Mouse (Mus musculus) spleen, postnatal 4 days (tissue): ENCODE data around the gene Paics.
A peak's percentile ranks its signal among the peaks of the same experiment; 100 is the strongest.
"Not testable (repeated sequence)": the region's sequence is repeated elsewhere in the genome, so short reads cannot be mapped to it uniquely, and the experiment has no call there.

Experiments
- DNase-seq, 2 experiments: peaks; one replicate each; pipeline ENCODE4 v3.0.0; 2022; ENCODE audit warnings: low spot score in 2 of 2

Paics gene

DNA sequence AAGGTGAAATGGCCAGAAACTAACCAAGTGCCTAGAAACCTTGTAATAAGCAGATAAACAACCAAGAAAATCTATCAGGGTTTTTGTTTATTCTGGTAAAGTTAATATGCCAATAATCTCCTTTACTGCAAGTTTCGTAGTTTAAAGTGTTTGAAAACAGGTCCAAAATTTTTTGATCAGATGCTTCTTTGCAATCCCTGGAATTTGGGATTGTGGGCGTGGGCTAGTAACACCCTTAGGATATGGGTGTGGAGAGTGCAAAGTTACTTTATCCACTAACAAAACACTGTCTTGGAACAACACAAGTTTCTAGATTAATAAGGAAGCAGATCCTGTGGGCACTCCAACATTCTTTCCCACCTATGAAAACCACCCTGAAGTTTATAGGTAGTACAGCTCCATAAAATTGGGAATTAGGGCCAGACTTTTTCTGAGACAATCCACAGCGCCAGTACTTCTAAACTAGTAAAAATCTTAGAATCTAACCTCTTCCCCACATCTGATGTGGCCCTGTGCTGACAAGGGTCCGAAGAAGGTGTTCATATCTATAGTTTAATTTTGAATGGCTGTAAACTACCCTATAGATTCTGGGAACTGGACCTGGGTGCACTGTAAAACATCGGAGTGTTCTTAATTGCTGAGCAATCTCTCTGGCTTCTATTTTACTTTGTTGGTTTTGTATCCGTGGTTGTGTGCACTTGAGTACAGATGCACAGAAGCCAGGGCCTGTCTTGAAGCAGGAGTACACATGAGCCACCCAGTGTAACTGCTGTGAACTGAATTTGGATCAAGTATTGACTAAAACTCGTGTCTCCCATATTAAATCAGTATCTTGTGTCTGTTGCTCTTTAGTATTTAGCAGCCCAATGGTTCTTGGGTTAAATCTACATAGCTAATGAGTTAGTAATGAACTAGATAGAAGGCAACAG, 1.3 kb downstream of the Paics start:
- no peak for DNase-seq

DNA sequence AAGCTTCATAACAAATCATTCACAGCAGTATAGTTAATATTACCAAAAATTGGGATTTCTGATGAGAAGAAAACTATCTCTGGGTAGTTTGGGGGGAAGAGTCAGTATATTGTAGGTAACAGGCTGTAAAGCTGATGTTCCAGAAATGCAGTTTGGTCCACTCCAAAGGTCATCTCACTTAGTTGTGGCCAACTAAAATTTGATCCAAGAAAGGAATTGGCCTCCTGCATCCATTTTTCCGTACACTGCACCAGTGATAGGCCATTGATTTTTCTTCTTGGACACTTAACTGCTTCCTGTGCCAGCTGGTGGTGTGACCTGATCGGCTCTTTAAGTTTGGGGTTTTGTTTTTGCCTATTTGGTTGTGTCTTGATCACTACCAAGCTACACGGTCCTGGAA, 2.7 kb downstream of the Paics start:
- DNase-seq = no peak

DNA sequence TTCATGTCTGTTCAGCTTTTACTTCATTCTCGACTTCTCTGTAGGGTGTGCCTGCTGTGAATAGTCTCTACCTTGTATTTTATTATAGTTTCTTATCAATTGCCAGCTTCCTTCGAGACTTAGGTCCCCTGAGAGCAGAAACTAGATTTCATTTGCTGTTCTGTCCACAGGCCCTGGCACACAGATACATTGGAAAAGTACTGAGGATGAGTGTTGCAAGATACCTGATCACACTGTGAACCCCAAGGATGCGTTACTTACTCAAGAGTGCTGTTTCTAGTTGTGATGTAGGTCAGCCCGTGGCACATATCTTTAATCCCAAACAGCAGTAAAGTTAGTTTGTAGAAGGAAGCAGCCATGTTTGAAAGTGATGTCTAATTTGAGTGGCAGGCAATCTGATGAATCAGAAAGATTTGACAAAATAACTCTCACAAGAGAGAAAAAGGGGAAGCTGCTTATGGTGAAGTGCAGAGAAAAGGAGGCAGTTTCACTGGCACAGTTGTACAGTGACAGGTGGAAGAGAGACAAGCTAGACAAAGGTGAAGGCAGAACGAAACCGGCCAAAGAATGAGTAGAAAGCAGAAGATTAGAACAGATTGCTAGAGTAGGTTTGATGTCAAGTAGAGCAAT, 3.3 kb downstream of the Paics start:
- no peak for DNase-seq

DNA sequence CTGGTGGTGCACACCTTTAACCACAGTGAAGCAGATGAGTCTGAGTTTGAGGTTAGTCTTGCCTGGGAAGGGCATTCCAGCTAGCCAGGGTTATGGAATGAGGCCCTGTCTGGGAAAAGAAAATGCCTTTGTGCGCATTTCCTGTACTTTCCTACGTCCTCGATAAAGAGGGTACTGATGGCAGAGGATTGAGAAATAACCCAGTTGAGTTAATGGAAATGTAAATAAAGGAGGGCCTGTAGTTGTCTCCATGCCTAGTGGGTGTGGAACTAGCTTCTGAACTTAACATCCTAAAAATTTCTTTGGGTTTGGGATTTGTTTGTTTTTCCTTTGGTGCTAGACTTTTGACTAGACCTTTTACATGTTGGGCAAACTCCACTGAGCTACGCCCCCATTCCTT, 4.4 kb downstream of the Paics start:
- DNase-seq = no peak

DNA sequence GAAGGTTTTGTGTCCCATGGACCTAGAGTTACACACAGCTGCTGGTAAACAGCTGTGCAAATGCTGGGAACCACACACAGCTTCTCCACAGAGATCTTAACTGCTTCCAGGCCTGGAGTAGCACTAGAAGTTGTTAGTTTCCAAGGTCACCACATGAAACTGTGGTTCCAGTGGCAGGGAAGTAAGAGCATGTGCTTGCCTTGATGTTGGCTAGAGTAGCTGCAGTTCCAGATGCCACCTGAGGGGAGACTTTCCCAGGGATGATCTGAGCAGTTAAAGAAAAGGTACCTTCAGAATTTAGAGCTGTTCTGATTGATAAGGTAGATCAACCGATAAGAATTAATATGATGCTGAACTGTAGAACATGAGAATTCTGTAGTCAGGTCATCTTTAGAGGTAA, 6.8 kb downstream of the Paics start:
- DNase-seq = no peak

DNA sequence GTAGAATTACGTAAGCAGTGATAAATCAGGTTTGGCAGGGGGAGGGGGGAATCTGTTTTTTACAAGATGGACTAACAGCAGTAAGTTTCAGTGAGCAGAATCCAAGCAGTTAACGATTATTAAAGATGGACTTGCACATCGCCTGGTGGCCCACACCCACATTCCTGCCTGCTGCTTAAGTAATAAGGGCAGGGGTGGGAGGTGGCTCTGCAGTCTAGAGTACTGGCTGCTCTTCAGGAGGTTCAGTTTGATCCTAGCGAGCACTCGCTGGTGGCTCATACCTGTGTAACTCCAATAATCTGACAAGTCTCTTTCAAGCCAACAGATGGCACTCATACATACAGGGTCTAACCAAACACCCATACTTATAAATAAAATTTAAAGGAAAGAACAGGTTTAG, 8.5 kb downstream of the Paics start:
- no peak for DNase-seq

DNA sequence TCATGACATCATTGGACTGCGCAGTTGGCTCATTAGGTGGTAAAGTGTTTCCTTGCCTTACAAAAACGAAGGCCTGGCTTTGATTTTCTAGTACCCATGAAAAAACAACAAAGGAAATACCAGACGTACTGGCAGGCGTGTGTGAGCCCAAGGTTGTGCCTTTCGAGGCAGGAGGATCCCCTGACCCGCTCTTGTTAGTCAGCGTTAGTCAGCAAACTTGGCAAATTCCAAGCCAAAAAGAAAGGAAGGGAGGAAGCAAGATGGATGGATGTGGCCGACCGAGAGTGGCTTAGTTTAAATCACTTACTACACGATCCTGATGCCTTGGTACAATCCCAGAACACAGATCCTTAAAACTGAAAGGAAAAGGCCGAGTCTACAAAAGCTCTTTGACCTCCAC, 11.4 kb downstream of the Paics start:
- DNase-seq = no peak

DNA sequence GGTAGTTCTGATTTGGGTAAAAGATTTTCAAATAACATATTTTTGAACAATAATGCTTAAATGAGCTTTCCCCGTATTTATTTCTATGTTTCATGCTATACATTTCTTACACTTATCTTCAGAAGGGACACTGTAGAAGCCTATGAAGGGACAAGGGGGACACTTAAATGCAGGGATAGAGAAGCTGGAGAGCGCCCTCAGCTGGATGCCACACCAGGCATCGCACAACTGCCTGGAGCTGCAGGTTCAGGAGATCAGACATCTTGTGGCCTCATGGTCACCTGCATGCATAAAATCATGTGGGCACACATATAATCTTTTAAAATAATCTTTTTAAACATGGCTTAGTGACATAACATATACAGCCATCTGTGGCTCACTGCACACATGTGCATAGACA, 13.5 kb downstream of the Paics start:
- DNase-seq = no peak

DNA sequence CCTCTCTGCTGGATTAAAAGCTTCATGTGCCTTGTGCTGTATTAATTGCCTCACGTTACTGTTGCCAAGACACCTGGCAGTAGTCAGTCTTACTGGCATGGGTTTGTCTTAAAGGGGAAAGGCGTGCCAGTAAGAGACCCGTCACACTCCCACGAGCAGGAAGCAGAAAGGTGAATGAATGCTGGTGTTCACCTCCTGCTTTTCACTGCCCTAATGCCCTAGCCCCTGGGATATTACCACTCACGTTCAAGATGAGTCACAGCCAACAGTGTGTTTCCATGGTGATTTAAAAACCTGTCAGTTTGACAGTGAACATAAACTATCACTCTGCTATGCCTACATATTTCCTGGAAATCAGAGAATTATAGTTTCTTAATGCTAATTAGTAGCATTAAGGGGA, 18.1 kb downstream of the Paics start:
- no peak for DNase-seq

DNA sequence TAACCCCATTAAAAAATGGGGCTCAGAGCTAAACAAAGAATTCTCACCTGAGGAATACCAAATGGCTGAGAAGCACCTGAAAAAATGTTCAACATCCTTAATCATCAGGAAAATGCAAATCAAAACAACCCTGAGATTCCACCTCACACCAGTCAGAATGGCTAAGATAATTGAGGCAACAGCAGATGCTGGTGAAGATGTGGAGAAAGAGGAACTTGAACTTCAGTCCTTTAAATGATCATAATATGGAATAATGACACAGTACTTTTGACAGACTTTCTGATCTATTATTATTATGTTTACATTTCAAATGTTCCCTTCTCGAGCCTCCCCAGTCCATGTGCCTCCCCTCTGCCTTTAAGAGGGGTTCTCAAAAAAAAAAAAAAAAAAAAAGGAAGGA, 20.0 kb downstream of the Paics start:
- DNase-seq = not testable (repeated sequence)

DNA sequence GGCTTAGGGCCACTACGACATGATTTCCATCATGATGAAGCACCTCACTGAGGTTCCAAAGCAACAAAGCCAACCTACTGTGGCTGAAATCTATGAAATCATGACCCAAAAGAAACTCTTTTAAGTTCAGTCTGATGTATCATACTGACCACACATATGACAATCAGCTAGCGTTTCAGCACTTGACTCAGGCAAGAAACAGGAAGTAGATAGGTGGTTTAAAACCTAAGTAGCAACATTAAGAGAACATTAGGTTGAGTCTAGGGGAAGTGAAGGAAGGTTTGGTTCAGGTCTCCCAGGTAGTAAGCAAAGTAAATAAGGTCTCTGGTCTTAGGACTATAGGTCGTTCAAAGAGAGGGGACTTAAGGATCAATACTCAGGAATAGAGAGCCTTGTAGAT, 22.4 kb downstream of the Paics start:
- no peak for DNase-seq

DNA sequence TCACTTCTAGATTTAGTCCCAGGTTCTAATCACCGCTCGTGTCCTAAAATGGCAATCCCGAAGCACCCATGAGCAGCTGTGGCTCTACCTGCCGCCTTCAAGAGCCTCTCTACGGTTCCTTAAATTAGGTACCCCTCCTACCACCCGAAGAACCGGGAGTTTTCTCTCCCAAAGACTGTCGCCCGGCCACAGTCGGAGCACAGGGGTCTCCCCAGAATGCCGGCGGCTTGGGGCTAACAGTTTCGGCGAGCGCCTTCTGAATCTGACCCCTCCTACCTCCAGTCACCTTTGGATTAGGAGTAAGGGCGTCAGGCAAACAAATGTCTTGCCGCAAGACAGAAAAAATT, 23.1 kb downstream of the Paics start:
- DNase-seq = no peak

DNA sequence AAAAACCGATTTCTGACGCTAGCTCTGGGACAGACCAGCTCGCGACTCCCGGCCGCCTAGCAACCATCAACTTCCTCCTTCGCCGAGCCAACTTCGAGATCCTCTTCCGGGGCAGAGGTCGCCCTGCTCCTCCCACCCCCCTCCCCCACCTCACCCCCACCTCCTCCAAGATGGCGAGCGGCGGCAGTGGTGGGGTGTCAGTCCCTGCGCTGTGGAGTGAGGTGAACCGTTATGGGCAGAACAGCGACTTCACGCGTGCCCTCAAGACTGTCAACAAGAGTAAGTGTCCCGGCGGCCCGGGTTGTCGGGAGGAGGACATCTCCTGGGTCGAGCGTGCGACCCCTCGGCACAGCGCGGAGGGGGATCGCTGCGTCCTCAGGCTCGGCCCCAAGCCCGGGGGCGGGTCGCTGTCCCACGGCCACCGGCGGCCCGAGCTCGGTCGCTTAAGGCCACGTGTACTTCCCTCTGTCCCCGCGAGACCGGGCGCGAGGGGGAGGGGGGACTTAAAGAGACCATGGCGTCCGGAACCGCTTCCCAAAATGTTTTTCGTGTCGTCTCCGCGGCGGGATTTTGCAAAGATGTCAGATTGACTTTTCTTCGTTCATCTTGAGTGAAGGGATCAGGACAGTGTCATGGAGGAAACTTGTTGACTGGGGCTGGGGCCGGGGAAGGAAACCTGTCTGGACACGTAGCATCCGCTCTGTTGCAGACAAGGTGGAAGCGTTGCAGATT, 23.6 kb downstream of the Paics start, which contains the start of gene Srp72:
Gene Srp72, plus strand, starts transcription at position 130 of the 732 bp plus-strand sequence.
- DNase-seq = peak; percentile 78 to 92

DNA sequence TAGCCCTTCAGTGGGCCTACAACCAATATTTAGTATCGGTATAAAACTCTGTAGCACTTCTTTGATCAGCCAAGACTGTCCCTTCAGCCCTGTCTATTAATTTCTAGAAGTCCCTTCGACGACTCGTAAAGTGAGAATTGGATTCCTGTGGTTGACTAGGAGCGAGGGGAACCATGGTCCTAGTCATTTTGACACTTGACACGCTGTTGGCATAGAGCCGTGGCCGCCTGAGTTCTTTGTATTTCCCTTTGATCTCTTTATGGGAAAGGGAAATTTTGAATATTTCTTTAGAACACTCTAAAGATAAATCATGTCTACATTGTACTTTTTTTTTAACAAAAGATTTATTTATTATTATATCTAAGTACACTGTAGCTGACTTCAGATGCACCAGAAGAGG, 24.6 kb downstream of the Paics start:
- DNase-seq = no peak

DNA sequence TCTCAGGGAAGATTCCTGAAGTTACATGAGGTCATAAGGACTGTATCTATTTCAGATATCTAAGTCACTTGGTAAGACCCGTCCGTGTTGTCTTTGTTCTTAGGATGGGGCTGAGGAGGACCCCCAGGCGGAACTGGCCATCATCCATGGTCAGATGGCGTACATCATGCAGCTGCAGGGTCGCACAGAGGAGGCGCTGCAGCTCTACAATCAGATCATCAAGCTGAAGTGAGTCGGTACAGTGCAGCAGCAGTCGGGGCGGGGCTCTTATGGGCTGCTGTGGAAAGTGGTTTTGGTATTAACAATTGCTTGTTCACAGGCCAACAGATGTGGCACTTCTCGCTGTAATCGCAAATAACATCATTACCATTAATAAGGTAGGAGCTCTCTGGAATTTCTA, 32.9 kb downstream of the Paics start:
- DNase-seq = no peak

DNA sequence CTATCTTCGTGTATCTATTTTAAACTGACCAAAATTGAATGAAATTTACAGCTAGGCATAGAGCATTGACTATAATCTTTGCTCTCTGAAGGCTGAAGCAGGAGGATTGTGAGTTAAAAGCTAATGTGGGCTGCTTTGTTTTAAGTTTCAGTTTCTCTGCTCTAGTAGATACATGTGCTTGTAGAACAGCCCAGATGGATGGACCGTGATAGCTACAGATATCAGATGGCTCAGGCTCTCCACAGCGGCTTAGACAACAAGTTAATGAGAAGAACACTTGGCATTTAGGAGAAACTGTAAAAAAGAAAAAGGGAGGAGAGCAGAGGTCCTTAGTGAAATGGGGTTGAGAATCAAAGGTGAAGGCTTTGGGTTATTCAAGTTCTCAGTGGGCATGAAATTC, 39.7 kb downstream of the Paics start:
- DNase-seq = no peak

DNA sequence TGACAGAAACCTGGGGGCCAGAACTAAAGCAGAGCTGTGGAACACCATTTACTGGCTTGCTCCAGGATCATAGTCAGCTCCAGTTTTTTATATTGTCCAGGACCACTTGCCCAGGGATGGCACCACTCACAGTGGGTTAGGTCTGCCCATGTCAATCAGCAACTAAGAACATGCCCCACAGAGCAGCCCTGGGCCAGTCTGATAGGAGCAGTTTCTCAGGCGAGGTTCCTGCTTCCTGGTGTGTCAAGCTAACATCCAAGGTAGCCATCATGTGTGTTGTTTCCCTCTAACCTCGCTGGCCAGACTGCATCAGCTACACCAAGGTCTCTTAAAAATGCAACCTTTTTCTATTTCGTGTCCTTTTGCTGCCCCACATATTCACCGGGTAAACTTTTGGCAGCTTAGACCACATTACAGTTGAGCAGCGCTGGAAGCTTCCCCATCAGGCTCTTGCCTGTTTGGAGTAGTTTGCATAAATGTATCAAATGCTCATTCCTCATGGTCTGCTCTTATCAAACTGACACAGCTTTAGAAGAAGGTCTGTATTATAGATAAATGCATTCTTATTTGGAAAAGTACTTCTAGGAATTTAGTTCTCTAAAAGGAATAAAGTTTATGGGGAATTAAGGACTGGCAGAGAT, 42.2 kb downstream of the Paics start:
- peak in 1 of 2 experiments; percentile 56 for DNase-seq

DNA sequence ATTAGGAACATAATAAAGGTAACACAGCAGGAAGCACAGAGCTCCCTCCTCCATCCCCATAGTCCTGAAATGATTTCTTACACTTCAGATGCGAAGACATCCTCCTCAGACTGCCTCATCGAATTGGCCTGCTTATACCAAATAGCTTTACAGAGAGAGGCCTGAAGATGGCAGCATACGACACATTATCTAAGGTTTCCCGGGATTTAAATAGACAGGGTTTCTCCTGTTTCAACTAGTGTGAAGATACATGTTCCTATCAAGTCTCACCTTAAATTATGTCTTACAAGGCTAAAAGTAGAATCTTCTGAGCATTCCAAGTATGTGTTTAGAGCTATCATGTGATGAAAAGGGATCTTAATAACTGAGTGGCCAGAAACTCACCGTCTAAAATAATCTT, 47.3 kb downstream of the Paics start:
- DNase-seq = no peak

DNA sequence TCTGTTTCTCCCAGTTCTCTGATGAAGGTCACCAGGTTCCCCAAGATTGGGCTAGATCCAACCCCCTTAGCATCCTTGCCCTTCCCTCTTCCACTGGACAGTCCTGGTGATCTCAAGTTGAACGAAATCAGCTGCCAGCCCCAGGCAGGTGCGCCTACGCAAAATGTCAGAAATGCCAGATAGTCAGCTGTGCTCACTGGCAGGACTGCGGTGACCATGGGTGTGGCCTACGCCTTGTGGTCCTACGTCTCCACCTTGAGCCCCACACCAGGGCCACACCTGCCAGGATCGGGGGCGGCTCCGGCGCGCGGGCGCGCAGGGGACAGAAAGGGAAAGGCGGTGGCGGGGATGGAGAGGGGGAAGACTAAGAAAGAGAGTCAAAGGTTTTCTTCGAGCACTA, 50.1 kb downstream of the Paics start:
- DNase-seq = no peak

DNA sequence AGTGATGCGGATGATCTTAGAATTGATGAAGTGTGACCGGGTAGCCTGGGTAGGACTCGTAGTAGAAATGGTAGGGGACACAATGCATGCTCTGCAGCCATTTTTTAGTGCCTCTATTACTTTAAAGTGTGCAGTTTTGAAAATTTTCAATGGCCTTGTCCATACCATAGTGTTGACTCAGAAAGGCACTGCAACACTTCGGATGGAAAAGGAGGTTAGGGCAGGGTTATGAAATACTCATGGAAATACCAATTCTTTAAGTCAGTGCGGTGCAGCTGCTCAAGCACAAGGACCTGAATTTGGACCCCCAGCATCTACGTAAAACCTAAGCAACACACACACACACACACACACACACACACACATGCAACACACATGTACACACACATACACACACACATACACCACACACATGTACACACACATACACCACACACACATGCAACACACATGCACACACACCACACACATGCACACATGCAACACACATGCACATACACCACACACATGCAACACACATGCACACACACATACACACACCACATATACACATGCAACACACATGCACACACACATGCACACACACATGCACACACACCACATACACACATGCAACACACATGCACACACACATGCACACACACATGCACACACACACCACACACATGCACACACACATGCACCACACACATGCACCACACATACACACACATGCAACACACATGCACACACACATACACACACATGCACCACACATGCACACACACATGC, 53.1 kb downstream of the Paics start, which contains the start of gene Arl9:
Gene Arl9, plus strand, starts transcription at position 5 of the 771 bp plus-strand sequence.
- no peak for DNase-seq

DNA sequence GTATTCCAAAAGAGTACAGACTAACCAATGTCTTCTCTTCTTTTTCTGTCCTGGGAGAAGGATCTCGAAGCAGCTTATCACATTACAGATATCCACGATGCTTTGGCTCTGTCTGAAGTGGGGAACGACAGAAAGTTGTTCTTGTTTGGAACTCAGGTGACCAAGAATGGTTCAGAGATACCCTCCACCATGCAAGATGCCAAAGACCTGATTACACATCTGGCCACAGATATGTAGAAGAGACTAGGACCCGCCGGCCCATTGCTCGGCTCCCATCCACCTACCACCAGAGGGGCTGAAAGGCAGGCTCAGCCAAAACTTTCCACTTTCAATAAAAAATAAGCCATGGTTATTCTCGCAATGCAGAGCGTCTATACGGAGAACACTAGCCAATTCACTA, 59.2 kb downstream of the Paics start:
- no peak for DNase-seq
